Mouse (Mus musculus) kidney, postnatal 36 days (tissue): ENCODE measurements around the gene Spock1.
A peak's percentile ranks its signal among the peaks of the same experiment; 100 is the strongest.

Experiments
- DNase-seq, 2 experiments: peaks; one replicate each; pipeline ENCODE4 v3.0.0; 2021 to 2022; ENCODE audit warnings: mixed read lengths in 2 of 2

The Spock1 gene

DNA sequence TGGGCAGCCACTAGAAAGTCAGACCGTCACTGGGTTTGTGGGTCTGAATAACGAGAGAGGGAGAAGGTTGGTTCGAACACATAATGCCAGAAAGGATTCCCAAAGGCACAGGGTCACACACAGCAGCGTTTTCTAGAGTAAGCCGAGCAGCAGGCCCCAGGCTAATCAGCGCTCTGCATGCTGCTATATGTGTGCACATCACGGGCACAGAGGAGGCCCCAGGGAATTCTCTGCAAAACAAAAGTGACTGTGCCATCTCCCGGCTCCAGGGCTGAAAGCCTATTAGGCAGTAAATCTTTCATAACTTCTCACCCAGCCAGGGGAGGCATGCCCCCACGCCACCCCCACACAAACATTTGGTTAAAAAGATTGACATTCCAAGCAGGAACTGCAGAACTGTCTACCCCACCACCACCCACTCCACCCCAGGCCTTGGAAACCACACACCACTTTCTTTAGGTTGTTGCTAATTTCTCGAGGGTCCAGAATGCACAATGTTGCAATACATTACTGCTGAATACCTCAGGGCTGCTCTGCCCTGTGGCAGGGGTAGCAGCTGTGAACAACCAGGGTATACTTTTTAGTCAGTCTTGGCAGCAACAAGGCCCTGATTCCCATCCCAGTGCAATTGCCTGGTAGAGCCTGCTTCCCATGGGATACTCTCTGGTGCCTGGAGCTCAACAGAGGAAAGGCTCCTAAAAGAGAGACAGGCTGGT lies 319.4 kb downstream of the Spock1 start:
- DNase-seq: no peak

- DNase-seq: no peak
Measured at GRCm38 (mm10) chr13:57585131-57585530, 323.0 kb downstream of the Spock1 start.

- DNase-seq: no peak
Measured at GRCm38 (mm10) chr13:57582314-57582976, 325.7 kb downstream of the Spock1 start.

- no peak for DNase-seq
Measured at GRCm38 (mm10) chr13:57577541-57578244, 330.4 kb downstream of the Spock1 start.

DNA sequence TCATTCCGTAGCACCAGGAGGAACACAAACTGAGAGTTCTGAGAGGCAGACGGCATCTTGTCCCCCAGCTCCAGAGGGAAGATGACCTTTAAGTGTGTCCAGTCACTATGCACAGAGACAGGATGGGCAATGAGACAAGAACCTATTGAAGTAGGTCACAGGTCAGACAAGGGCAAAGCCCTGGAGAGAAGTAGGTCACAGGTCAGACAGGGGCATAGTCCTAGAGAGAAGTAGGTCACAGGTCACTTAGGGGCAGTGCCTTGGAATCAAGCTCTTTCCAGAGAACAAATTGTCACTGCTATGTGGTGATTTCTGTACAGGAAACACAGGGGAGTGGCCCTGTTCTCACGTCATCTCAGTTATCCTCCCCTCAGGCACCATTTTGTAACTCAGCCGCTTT lies 334.6 kb downstream of the Spock1 start:
- DNase-seq: no peak

DNA sequence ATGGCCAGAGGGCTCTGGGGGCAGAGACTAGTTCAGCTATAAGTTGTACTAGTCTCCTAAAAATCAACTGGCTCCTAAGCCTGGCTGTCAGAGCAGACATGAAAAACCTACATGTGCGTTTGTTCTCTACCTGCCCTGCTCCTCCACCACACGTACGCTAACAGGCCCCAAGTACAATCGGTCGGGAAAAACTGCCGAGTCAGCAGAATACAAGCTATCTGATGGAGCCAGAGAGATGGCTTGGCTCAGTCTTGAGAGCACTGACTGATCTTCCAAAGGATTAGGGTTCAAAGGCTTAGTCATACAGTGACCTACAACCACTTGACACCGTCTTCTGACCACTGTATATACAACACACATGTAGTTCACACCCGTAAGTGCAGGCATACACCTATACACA lies 339.7 kb downstream of the Spock1 start:
- DNase-seq: no peak

- DNase-seq: no peak
Measured at GRCm38 (mm10) chr13:57555186-57555585, 352.9 kb downstream of the Spock1 start.

GRCm38 (mm10) chr13:57549743-57550142 lies 358.4 kb downstream of the Spock1 start:
- DNase-seq: peak; percentile 7 to 21

GRCm38 (mm10) chr13:57536988-57537547 lies 371.1 kb downstream of the Spock1 start:
- DNase-seq: no peak

DNA sequence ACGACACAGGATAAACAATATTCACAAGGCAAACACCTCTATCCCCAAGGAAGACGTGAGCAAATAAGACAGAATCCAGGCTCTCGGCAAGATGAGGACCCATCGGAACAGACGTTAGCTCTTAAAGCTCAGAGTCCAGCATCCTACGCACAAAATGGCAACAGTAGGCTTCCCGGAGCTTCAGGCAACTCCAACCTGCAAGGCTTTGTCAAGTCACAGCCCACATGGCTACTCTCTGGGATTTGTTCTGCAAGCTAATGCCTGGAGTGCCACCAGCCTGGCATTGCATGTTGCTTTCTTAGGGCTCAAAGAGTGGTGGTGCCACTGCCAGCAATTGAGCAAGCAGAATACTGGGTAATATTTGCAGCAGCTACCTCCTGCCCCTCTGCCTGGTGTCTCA lies 373.8 kb downstream of the Spock1 start:
- no peak for DNase-seq

DNA sequence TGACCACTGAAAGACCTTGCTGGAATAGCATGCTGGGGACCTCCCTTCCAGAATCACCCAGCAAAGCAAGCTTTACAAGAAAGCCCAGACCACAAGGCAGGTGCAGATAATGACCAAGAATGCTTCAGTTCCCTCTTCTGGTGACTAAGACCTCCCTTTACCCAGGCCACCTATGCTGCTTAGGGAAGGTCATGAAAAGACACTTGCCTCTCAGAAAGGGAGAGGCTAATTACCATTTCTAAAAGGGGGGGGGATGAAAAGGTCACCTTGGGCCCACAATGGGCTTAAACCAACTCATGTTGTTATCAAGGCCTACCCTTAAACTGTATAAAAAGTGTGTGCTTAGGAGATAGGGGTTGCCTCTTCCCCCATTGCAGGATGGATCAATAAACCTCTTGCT lies 382.2 kb downstream of the Spock1 start:
- no peak for DNase-seq

GRCm38 (mm10) chr13:57524546-57524945 lies 383.6 kb downstream of the Spock1 start:
- no peak for DNase-seq

DNA sequence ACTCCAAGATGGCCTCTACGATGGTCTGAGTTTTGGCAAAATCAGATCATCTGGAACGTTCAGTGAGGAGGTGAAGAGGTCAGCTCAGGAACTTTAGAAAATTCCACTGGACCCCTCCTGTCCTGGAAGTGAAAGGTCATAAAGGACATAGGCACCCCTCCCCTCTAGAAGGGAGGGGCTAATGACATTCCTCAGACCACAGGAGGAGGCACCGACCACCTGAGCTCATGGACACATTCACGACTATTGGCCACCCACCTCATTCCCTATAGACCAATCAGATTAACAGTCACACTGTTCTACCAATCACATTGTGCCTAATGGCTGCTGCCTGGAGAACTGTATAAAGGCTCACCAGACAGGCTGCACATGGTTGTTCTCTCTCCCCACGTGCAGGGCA lies 384.8 kb downstream of the Spock1 start:
- no peak for DNase-seq

DNA sequence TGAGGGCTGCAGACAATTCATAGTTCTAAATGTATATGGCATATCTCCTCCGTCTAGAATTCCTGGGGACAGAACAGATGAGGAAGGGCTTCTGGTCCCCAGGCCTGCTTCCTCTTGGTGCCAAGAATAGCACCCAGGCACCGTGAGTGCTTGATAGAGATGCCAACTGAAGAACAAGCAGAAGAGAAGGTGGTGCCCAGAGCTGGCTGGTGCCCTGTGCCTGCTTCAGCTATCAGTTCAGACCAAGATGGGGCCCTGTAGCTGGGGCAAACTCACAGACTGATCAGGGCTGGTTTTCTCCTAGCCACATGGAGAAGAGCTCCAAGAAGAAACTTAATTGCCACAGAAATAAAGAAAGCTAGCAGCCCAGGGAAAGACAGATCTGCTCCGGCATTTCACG lies 385.8 kb downstream of the Spock1 start:
- DNase-seq: no peak

DNA sequence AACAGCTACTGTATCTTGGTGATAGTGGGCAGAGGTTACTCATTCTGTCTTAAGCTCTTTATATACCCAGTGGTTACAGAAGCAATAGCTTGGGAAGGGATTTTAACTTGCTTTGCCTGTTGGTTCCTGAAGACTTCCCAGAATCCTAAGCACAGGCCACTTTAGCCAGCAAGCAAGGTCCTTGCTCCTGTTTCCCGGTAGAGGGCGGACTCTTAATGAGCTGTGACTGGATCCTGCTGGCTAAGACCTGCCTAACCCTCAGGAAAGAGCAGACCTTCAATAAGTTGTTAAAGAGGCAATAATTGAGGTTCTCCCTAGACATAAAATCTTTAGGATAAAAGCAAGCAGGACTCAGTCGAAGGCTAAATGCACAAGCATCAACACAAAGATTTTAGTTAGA lies 387.0 kb downstream of the Spock1 start:
- peak; percentile 13 to 32 for DNase-seq

- no peak for DNase-seq
Measured at GRCm38 (mm10) chr13:57519790-57520189, 388.3 kb downstream of the Spock1 start.

GRCm38 (mm10) chr13:57515737-57516136 lies 392.4 kb downstream of the Spock1 start:
- no peak for DNase-seq

- DNase-seq: no peak
Measured at GRCm38 (mm10) chr13:57501552-57501951, 406.6 kb downstream of the Spock1 start.

GRCm38 (mm10) chr13:57496778-57497177 lies 411.4 kb downstream of the Spock1 start:
- peak; percentile 13 to 46 for DNase-seq

DNA sequence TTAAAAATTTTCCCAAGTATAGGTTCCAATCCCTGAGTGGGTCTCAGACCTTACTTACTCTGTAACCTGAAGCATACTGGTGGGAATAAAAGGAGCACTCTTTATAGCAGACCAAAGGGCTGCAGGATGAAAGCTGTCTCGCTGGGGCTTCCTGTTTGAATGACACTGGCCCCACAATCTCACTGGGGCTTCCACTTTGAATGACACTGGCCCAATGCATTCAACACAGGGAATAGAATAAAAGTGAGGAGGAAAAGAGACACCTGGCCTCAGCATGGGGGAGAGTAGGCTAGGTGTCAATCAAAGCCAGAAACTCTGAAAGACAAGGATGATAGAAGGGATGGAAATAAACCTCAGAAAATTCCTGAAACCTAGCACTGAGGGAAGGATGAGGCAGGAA lies 413.3 kb downstream of the Spock1 start:
- no peak for DNase-seq

GRCm38 (mm10) chr13:57488926-57489325 lies 419.2 kb downstream of the Spock1 start:
- no peak for DNase-seq

- no peak for DNase-seq
Measured at GRCm38 (mm10) chr13:57484426-57485168, 423.5 kb downstream of the Spock1 start.

- peak; percentile 27 to 66 for DNase-seq
Measured at GRCm38 (mm10) chr13:57476700-57477099, 431.4 kb downstream of the Spock1 start.
